Mouse (Mus musculus) lung, adult 2 months (tissue): ENCODE measurements around the gene Taz.

Source experiments
- CTCF ChIP-seq: fragments of 200-500 bp; IDR thresholded peaks from 2 replicates; pipeline ENCODE4 v1.5.1; 2011; ENCODE audit warnings: mild to moderate bottlenecking, low read length, control low read depth; ENCODE audit not compliant: insufficient read depth
- POLR2A ChIP-seq: fragments of 200-500 bp; IDR thresholded peaks from 2 replicates; pipeline ENCODE4 v1.6.1; 2011; ENCODE audit warnings: low read depth, mild to moderate bottlenecking, control low read depth, low read length, borderline replicate concordance; ENCODE audit errors: extremely low read depth

- TF ChIP-seq POLR2A, result no peak
- no peak for TF ChIP-seq CTCF
Measured at GRCm38 (mm10) chrX:74244614-74245083, 37.1 kb upstream of the Taz start.
